Mouse (Mus musculus) heart, adult 2 months (tissue): ENCODE data around the gene Man2c1.

Experiments used
- CTCF ChIP-seq: fragments of 200-600 bp; IDR thresholded peaks from 2 replicates; pipeline ENCODE4 v1.8.1; 2022; ENCODE audit warnings: antibody characterized with exemption, mild to moderate bottlenecking, moderate library complexity
- EP300 ChIP-seq: fragments of 200-500 bp; IDR thresholded peaks from 2 replicates; pipeline ENCODE4 v1.6.1; 2011; ENCODE audit warnings: low read depth, low read length, control low read depth; ENCODE audit not compliant: insufficient read depth

DNA sequence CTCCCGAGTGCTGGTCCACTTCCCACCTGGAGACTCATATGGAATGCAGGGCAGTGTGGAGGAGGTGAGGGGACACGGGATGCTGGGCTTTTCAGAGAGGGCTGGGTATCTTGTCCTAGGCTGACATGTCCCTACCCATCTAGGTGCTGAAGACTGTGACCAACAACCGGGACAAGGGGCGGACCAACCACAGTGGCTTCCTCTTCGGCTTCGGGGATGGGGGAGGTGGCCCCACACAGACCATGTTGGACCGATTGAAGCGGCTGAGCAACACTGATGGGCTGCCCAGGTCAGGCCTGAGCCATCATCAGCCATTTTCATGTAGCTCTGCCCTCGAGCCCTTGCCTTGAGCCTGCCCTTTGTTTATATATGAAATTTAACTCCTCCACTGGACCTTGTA, 7.3 kb downstream of the Man2c1 start:
- TF ChIP-seq EP300: no peak
- no peak for TF ChIP-seq CTCF
